In genomic region chr1:25778784-25779183, GRCm38 (mm10) we compare ENCODE assay signal across 27 mouse cellular contexts. TPM values are rescaled to one million over a fixed set of nuclear protein-coding genes. Genes with fewer than 3 reads are reported as not detected.
"Had no signal": no experiment of that assay in that cellular context is flagged by ENCODE, and none has a peak within 500 bp of the region (broad histone marks: within the 10 kb centered on the region; RNA-seq: fewer than 3 reads in every experiment).

No protein-coding gene starts in this region.

- DNase-seq: gastrocnemius, postnatal 14 days; gastrocnemius, postnatal 36 days; heart, adult 11 months; heart, adult 2 months; heart, postnatal 14 days; heart, postnatal 36 days; kidney, adult 18-20 months; kidney, adult 8-10 months; kidney, postnatal 10 days; kidney, postnatal 25 days; kidney, postnatal 4 days; left cerebral cortex, postnatal 4 days had no signal

- H3K4me3 ChIP-seq: heart, adult 2 months; heart, embryonic 13.5 days; heart, embryonic 15.5 days; hindbrain, embryonic 13.5 days; hindbrain, embryonic 15.5 days; intestine, embryonic 15.5 days; left cerebral cortex, adult 2 months; limb, embryonic 13.5 days; limb, embryonic 15.5 days; liver, embryonic 12.5 days had no signal

- H3K27me3 ChIP-seq: heart, embryonic 13.5 days; heart, embryonic 15.5 days; hindbrain, embryonic 13.5 days; hindbrain, embryonic 15.5 days; intestine, embryonic 15.5 days; limb, embryonic 13.5 days; limb, embryonic 15.5 days; liver, embryonic 12.5 days had no signal

- H3K9me3 ChIP-seq: heart, embryonic 13.5 days; heart, embryonic 15.5 days; hindbrain, embryonic 13.5 days; hindbrain, embryonic 15.5 days; intestine, embryonic 15.5 days; limb, embryonic 13.5 days; limb, embryonic 15.5 days; liver, embryonic 12.5 days had no signal

- H3K4me2 ChIP-seq: heart, embryonic 11.5 days; heart, embryonic 13.5 days; heart, embryonic 15.5 days; hindbrain, embryonic 13.5 days; hindbrain, embryonic 15.5 days; intestine, embryonic 15.5 days; limb, embryonic 13.5 days; limb, embryonic 15.5 days; liver, embryonic 12.5 days had no signal

- ATAC-seq: inflammation-experienced regulatory T-cells, adult 6 months; intestine, embryonic 15.5 days; intestine, postnatal 0 days; liver, embryonic 12.5 days had no signal

- H3K36me3 ChIP-seq: heart, embryonic 13.5 days; heart, embryonic 15.5 days; hindbrain, embryonic 13.5 days; hindbrain, embryonic 15.5 days; intestine, embryonic 15.5 days; limb, embryonic 13.5 days; limb, embryonic 15.5 days; liver, embryonic 12.5 days had no signal

- H3K4me1 ChIP-seq: heart, embryonic 13.5 days; heart, embryonic 15.5 days; hindbrain, embryonic 13.5 days; intestine, embryonic 15.5 days; limb, embryonic 13.5 days; limb, embryonic 15.5 days; liver, embryonic 12.5 days had no signal

- H3K9ac ChIP-seq: heart, embryonic 13.5 days; heart, embryonic 15.5 days; hindbrain, embryonic 13.5 days; hindbrain, embryonic 15.5 days; intestine, embryonic 15.5 days; limb, embryonic 13.5 days; limb, embryonic 15.5 days; liver, embryonic 12.5 days; liver, embryonic 14.5 days had no signal

- H3K27ac ChIP-seq: heart, adult 2 months; heart, embryonic 13.5 days; heart, embryonic 15.5 days; hindbrain, embryonic 13.5 days; hindbrain, embryonic 15.5 days; intestine, embryonic 15.5 days; left cerebral cortex, adult 2 months; limb, embryonic 13.5 days; limb, embryonic 15.5 days; liver, embryonic 12.5 days; liver, embryonic 14.5 days had no signal

RNA-seq across cellular contexts. Expression of gene Adgrb3, which starts 50.7 kb away (rescaled TPM):
- polyA plus RNA-seq: gonadal fat pad, adult 2 months; heart, adult 2 months; liver, adult 2 months had no signal
